Mouse (Mus musculus) embryonic facial prominence, embryonic 15.5 days (tissue): Measurements from ENCODE around the gene 4930426L09Rik. TPM values are rescaled to one million over a fixed set of nuclear protein-coding genes. Genes with fewer than 3 reads are reported as not detected.

Source experiments
- ATAC-seq: fragments of 200-750 bp; cut with Nextera tagmentation; 2 replicates; pipeline ENCODE4 v1.8.0; 2017; ENCODE audit warnings: low read depth, moderate TSS enrichment; ENCODE audit not compliant: insufficient number of reproducible peaks, low FRiP score, low TSS enrichment
- H3K27ac ChIP-seq: fragments of 300-500 bp; sonication (generic); replicated peaks from 2 replicates; pipeline ENCODE4 v1.5.1; 2015; ENCODE audit warnings: mild to moderate bottlenecking, inconsistent platforms
- H3K27me3 ChIP-seq: fragments of 300-500 bp; sonication (generic); 2 replicates; pipeline ENCODE4 v1.6.1; 2015; ENCODE audit warnings: inconsistent platforms
- H3K36me3 ChIP-seq: fragments of 300-500 bp; sonication (generic); 2 replicates; pipeline ENCODE4 v1.6.1; 2015; ENCODE audit warnings: mild to moderate bottlenecking, inconsistent platforms
- H3K4me1 ChIP-seq: fragments of 300-500 bp; sonication (generic); 2 replicates; pipeline ENCODE4 v1.6.1; 2015; ENCODE audit warnings: inconsistent platforms
- H3K4me2 ChIP-seq: fragments of 300-500 bp; sonication (generic); replicated peaks from 2 replicates; pipeline ENCODE4 v1.6.1; 2015; ENCODE audit warnings: mild to moderate bottlenecking, inconsistent platforms
- H3K4me3 ChIP-seq: fragments of 300-500 bp; sonication (generic); replicated peaks from 2 replicates; pipeline ENCODE4 v1.5.1; 2015; ENCODE audit warnings: mild to moderate bottlenecking, inconsistent platforms
- H3K9ac ChIP-seq: fragments of 300-500 bp; sonication (generic); 2 replicates; pipeline ENCODE4 v1.6.1; 2015; ENCODE audit warnings: inconsistent platforms
- H3K9me3 ChIP-seq: fragments of 300-500 bp; sonication (generic); replicated peaks from 2 replicates; pipeline ENCODE4 v1.6.1; 2016; ENCODE audit warnings: inconsistent platforms
- WGBS: fragments of 180-500 bp; shearing (Covaris S2); methylation state at CpG from one replicate; pipeline ENCODE4 v1.1.7; 2015; 5-methylcytosine and 5-hydroxymethylcytosine counted together
- polyA plus RNA-seq: library from polyadenylated mRNA; unstranded; fragments of >200 nt; fragmentation: Nextera tagmentation; extraction: Ambion mirVana; gene quantifications from 2 replicates; pipeline ENCODE4 v1.2.1, GENCODE M21; 2015

4930426L09Rik gene
- polyA plus RNA-seq, 1 experiment from 2014 or later: 0.69 TPM

DNA sequence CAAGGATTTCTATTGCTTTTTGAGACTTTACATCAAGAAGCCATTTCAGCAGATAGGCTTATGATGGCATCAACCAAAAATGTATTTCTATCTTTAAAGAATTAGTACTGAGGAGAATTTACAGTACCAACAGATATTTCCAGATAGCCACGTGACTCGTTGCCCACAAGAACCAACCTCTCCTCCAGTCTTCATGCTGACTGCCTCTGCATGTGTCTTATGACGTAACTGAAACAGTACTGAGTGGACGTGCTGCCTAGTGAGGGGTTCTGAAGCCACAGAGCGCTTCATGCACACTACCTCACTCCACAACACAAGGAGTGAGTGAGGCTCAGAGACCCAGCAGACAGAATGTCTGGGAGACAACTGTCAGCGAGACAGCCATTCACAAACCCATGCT is 39.1 kb upstream of the 4930426L09Rik start:
- Histone ChIP-seq H3K27me3 (no peaks in the 10 kb centered on the region), H3K4me2 (no peak overlapping the region), H3K9me3 (no peaks in the 10 kb centered on the region), H3K9ac (no peak overlapping the region), H3K36me3 (no peaks in the 10 kb centered on the region), H3K27ac (no peak overlapping the region), H3K4me1 (0 out of 2 replicates have a peak, but pooled peaks cover 9% of the 10 kb centered on the region), H3K4me3 (no peak overlapping the region)
- WGBS: 90% methylated on average over 6 of the region's 6 CpGs
- no peak for ATAC-seq

DNA sequence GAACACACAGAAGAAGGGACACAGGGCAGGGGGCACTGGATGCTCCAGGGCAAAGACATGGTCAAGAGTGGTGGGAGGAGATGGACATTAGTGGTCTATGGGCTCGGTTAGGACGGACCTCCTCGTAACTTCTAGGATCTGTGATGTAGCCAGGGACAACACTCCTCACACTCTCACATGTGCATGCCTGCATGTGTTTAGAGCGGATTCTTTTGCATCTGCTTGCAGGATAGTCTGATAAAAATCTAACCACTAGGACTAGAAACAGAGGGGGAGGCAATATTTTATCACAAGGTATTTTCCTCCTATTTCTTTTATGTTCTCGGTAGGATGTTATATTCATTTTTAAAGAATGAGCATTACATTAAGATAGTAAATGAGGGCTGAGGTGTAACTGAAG is 38.6 kb upstream of the 4930426L09Rik start:
- no peak for ATAC-seq
- Histone ChIP-seq H3K27me3 (no peaks in the 10 kb centered on the region), H3K4me2 (no peak overlapping the region), H3K4me1 (0 out of 2 replicates have a peak, but pooled peaks cover 9% of the 10 kb centered on the region), H3K9me3 (no peaks in the 10 kb centered on the region), H3K36me3 (no peaks in the 10 kb centered on the region), H3K4me3 (no peak overlapping the region), H3K27ac (no peak overlapping the region), H3K9ac (no peak overlapping the region)
- WGBS: 82% methylated on average over 5 of the region's 5 CpGs

GRCm38 (mm10) chr2:18960376-18960973 is 37.7 kb upstream of the 4930426L09Rik start:
- Histone ChIP-seq H3K4me3 (no peak overlapping the region), H3K9me3 (no peaks in the 10 kb centered on the region), H3K4me2 (no peak overlapping the region), H3K9ac (no peak overlapping the region), H3K36me3 (no peaks in the 10 kb centered on the region), H3K27ac (no peak overlapping the region), H3K27me3 (no peaks in the 10 kb centered on the region), H3K4me1 (0 out of 2 replicates have a peak, but pooled peaks cover 9% of the 10 kb centered on the region)
- 36% methylated on average over 7 of the region's 7 CpGs for WGBS
- no peak for ATAC-seq

GRCm38 (mm10) chr2:18962502-18962901 is 35.6 kb upstream of the 4930426L09Rik start:
- Histone ChIP-seq H3K36me3 (no peaks in the 10 kb centered on the region), H3K4me3 (no peak overlapping the region), H3K9me3 (no peaks in the 10 kb centered on the region), H3K9ac (no peak overlapping the region), H3K4me1 (0 out of 2 replicates have a peak, but pooled peaks cover 6% of the 10 kb centered on the region), H3K27ac (no peak overlapping the region), H3K4me2 (no peak overlapping the region), H3K27me3 (no peaks in the 10 kb centered on the region)
- 74% methylated on average over 3 of the region's 3 CpGs for WGBS
- no peak for ATAC-seq

DNA sequence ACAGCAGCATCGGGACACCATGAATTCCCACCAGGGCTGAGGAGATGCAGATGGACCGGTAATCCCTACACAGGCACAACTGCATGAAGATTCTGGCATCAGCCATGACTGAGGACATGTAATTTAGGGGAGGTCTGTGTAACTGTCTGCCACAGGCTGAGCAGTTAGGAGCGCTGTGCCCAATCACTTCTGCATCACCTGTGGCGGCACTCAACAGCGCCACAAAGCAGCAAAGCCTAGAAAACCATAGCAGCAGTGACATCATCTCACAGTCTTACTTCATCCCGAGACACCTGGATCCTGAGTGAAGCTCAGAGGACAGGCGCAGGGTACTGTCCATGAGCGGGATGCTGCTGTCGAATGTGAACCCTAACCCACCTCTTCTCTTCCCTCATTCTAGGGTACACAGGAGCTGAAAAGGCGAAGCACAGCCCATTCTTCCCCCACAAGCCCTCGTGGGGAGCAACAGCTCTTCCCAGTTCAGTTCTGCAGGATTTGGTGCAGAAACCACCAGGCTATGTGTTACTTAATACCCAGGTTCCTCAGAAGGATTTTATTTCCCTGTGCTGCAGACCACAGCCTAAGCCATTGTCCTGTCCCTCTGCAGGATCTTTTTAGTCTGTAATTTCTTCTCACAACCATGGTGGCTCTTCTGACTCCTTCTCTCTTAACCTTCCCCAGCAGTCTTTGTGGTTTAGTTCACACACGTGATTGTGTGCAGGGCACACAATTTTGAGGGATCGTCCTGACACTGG is 34.7 kb upstream of the 4930426L09Rik start:
- Histone ChIP-seq H3K27ac (no peak overlapping the region), H3K9me3 (no peaks in the 10 kb centered on the region), H3K9ac (no peak overlapping the region), H3K36me3 (no peaks in the 10 kb centered on the region), H3K27me3 (no peaks in the 10 kb centered on the region), H3K4me2 (no peak overlapping the region), H3K4me1 (0 out of 2 replicates have a peak, but pooled peaks cover 2% of the 10 kb centered on the region), H3K4me3 (no peak overlapping the region)
- WGBS: 65% methylated on average over 13 of the region's 13 CpGs
- ATAC-seq: no peak

DNA sequence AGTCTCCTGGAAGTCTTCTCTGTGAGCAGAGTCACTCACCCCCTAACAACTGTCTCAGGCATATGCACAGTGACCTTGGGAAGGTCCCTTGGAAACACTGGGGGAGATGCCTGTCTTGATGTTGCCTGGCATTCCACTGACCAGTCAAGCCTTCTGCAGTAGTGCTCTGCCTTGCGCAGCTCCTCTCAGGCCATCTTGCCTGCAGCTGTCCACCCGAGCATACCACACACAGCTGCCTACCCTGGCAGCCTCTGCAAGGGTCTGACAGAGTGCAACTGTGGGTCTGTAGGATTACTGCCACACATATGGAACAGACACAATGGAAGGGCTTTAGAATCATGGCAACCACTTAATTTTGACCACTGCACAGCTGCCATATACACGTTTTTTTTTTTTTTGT is 33.0 kb upstream of the 4930426L09Rik start:
- no peak overlapping the region for H3K4me3 ChIP-seq
- ATAC-seq: peak; percentile 53; the same call in 1 of the 2 replicates

GRCm38 (mm10) chr2:18965950-18966349 is 32.2 kb upstream of the 4930426L09Rik start:
- no peaks in the 10 kb centered on the region for H3K36me3 ChIP-seq

More for the DNA sequence above, 33.0 kb upstream of the 4930426L09Rik start:
- Histone ChIP-seq H3K9ac (no peak overlapping the region), H3K9me3 (no peaks in the 10 kb centered on the region), H3K36me3 (no peaks in the 10 kb centered on the region), H3K4me1 (0 out of 2 replicates have a peak, but pooled peaks cover 2% of the 10 kb centered on the region), H3K4me2 (no peak overlapping the region), H3K27me3 (no peaks in the 10 kb centered on the region), H3K27ac (no peak overlapping the region)
- WGBS: 53% methylated on average over 3 of the region's 3 CpGs

DNA sequence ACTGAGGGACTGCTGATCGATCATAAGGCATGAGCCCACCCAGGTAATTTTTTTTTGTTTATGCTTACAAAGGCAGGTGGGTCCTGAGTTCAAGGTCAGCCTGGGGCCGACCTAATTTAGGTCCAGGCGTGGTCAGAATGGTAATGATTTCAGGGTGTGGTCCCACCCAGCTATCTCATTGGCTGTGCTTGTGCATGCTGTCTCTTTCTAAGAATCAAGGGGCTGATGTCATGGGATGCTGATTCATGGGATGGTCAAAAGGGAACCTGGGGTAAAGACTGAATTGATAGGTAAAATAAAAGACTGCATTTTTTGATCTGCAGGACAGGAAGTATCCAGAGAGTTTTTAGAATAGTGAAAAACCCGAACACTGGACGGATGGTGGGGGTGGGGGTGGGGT is 31.6 kb upstream of the 4930426L09Rik start:
- no peaks in the 10 kb centered on the region for H3K27me3 ChIP-seq
- no peak overlapping the region for H3K4me2 ChIP-seq
- WGBS: 91% methylated on average over 5 of the region's 5 CpGs
- H3K4me3 ChIP-seq: no peak overlapping the region
- ATAC-seq: no peak
- no peak overlapping the region for H3K27ac ChIP-seq
- no peak overlapping the region for H3K9ac ChIP-seq
- 0 out of 2 replicates have a peak, but pooled peaks cover 2% of the 10 kb centered on the region for H3K4me1 ChIP-seq
- H3K9me3 ChIP-seq: no peaks in the 10 kb centered on the region
- no peaks in the 10 kb centered on the region for H3K36me3 ChIP-seq

More at GRCm38 (mm10) chr2:18965950-18966349, 32.2 kb upstream of the 4930426L09Rik start:
- Histone ChIP-seq H3K4me1 (0 out of 2 replicates have a peak, but pooled peaks cover 2% of the 10 kb centered on the region), H3K27ac (no peak overlapping the region), H3K4me3 (no peak overlapping the region), H3K27me3 (no peaks in the 10 kb centered on the region), H3K4me2 (no peak overlapping the region), H3K9ac (no peak overlapping the region), H3K9me3 (no peaks in the 10 kb centered on the region)
- WGBS: 92% methylated on average over 2 of the region's 2 CpGs
- ATAC-seq: no peak

GRCm38 (mm10) chr2:18967451-18968063 is 30.6 kb upstream of the 4930426L09Rik start:
- no peaks in the 10 kb centered on the region for H3K36me3 ChIP-seq

GRCm38 (mm10) chr2:18969066-18969681 is 29.0 kb upstream of the 4930426L09Rik start:
- Histone ChIP-seq H3K27me3 (no peaks in the 10 kb centered on the region), H3K27ac (no peak overlapping the region), H3K9me3 (0 out of 2 replicates have a peak, but pooled peaks cover 8% of the 10 kb centered on the region), H3K9ac (no peak overlapping the region), H3K4me1 (no peaks in the 10 kb centered on the region), H3K4me3 (no peak overlapping the region), H3K36me3 (no peaks in the 10 kb centered on the region), H3K4me2 (no peak overlapping the region)
- WGBS: 84% methylated on average over 5 of the region's 5 CpGs
- ATAC-seq: no peak

More at GRCm38 (mm10) chr2:18967451-18968063, 30.6 kb upstream of the 4930426L09Rik start:
- 93% methylated on average over 5 of the region's 5 CpGs for WGBS
- ATAC-seq: no peak
- Histone ChIP-seq H3K27ac (no peak overlapping the region), H3K4me2 (no peak overlapping the region), H3K27me3 (no peaks in the 10 kb centered on the region), H3K9ac (no peak overlapping the region), H3K4me1 (0 out of 2 replicates have a peak, but pooled peaks cover 2% of the 10 kb centered on the region), H3K4me3 (no peak overlapping the region), H3K9me3 (0 out of 2 replicates have a peak, but pooled peaks cover under 1% of the 10 kb centered on the region)

- Histone ChIP-seq H3K9ac (no peak overlapping the region), H3K4me2 (no peak overlapping the region), H3K27me3 (no peaks in the 10 kb centered on the region), H3K4me1 (no peaks in the 10 kb centered on the region), H3K4me3 (no peak overlapping the region), H3K9me3 (0 out of 2 replicates have a peak, but pooled peaks cover 8% of the 10 kb centered on the region), H3K36me3 (no peaks in the 10 kb centered on the region), H3K27ac (no peak overlapping the region)
- ATAC-seq: no peak
- 55% methylated on average over 2 of the region's 2 CpGs for WGBS
Observed at GRCm38 (mm10) chr2:18970461-18970860, 27.7 kb upstream of the 4930426L09Rik start.
